Mouse (Mus musculus) MEL (cell line): ENCODE measurements around the gene Cdh23. TPM values are rescaled to one million over a fixed set of nuclear protein-coding genes. Genes with fewer than 3 reads are reported as not detected.

ENCODE experiments used
- DNase-seq: peaks from one replicate; pipeline ENCODE4 v3.0.0; 2011; ENCODE audit warnings: low read depth, low spot score
- H3K27ac ChIP-seq: 2 replicates; pipeline ENCODE4 v1.5.1; 2012; ENCODE audit warnings: low read depth, mild to moderate bottlenecking, control low read depth, low read length, moderate library complexity; ENCODE audit not compliant: control insufficient read depth
- H3K27me3 ChIP-seq, 2 experiments: fragments of 150-350 bp in 1 of 2; sonication (generic) in 1 of 2; 2 replicates each; pipeline ENCODE4 v1.6.1; 2012; ENCODE audit warnings: low read length in 2 of 2, mild to moderate bottlenecking in 2 of 2, improper control_type of control experiment in 1 of 2, moderate library complexity in 1 of 2; ENCODE audit not compliant: insufficient read depth in 2 of 2, control insufficient read depth in 1 of 2
- H3K36me3 ChIP-seq, 2 experiments: 2 replicates each; pipeline ENCODE4 v1.6.1; 2012 to 2014; ENCODE audit warnings: low read length in 2 of 2, improper control_type of control experiment in 1 of 2, inconsistent platforms in 1 of 2, mild to moderate bottlenecking in 1 of 2; ENCODE audit not compliant: insufficient read depth in 2 of 2, control insufficient read depth in 1 of 2
- H3K4me1 ChIP-seq, 2 experiments: fragments of 150-350 bp in 1 of 2; sonication (generic) in 1 of 2; 2 replicates each; pipeline ENCODE4 v1.6.1; 2012; ENCODE audit warnings: low read length in 2 of 2, improper control_type of control experiment in 1 of 2, mild to moderate bottlenecking in 1 of 2; ENCODE audit not compliant: insufficient read depth in 2 of 2, control insufficient read depth in 1 of 2
- H3K4me3 ChIP-seq, 2 experiments: fragments of 150-350 bp in 1 of 2; sonication (generic) in 1 of 2; 2 replicates each; pipeline ENCODE4 v1.5.1; 2012; ENCODE audit warnings: low read depth in 2 of 2, low read length in 2 of 2, mild to moderate bottlenecking in 2 of 2, moderate library complexity in 2 of 2, control low read depth in 1 of 2, improper control_type of control experiment in 1 of 2; ENCODE audit not compliant: control insufficient read depth in 1 of 2, insufficient read depth in 1 of 2
- H3K79me2 ChIP-seq: 2 replicates; pipeline ENCODE4 v1.6.1; 2012; ENCODE audit warnings: mild to moderate bottlenecking, low read length, moderate library complexity; ENCODE audit not compliant: control insufficient read depth, poor library complexity, insufficient read depth
- H3K9ac ChIP-seq: 2 replicates; pipeline ENCODE4 v1.6.1; 2012; ENCODE audit warnings: low read depth, mild to moderate bottlenecking, control low read depth, low read length, moderate library complexity; ENCODE audit not compliant: control insufficient read depth, poor library complexity, severe bottlenecking
- H3K9me3 ChIP-seq: fragments of 150-350 bp; sonication (generic); replicated peaks from 2 replicates; pipeline ENCODE4 v1.6.1; 2012; ENCODE audit warnings: mild to moderate bottlenecking, low read length, improper control_type of control experiment, moderate library complexity; ENCODE audit not compliant: insufficient read depth
- CHD2 ChIP-seq: IDR thresholded peaks from 2 replicates; pipeline ENCODE4 v1.6.1; 2011; ENCODE audit warnings: low read length, improper control_type of control experiment
- CTCF ChIP-seq, 3 experiments: IDR thresholded peaks in 2 of 3; conservative IDR thresholded peaks in 1 of 3; 2 replicates each; pipeline ENCODE4 v1.5.1; 2011 to 2012; ENCODE audit warnings: low read length in 3 of 3, low read depth in 2 of 3, mild to moderate bottlenecking in 2 of 3, improper control_type of control experiment in 1 of 3, inconsistent platforms in 1 of 3, mixed read lengths in 1 of 3, moderate library complexity in 1 of 3; ENCODE audit not compliant: control insufficient read depth in 1 of 3, insufficient read depth in 1 of 3, poor library complexity in 1 of 3, severe bottlenecking in 1 of 3
- ETS1 ChIP-seq: IDR thresholded peaks from 2 replicates; pipeline ENCODE4 v1.6.1; 2012; ENCODE audit warnings: low read depth, mild to moderate bottlenecking, inconsistent platforms, low read length, improper control_type of control experiment, moderate library complexity
- GABPA ChIP-seq: IDR thresholded peaks from 2 replicates; pipeline ENCODE4 v1.6.1; 2012; ENCODE audit warnings: low read depth, mild to moderate bottlenecking, inconsistent platforms, low read length, improper control_type of control experiment, moderate library complexity
- GATA1 ChIP-seq: IDR thresholded peaks from 2 replicates; pipeline ENCODE4 v1.6.1; 2011; ENCODE audit warnings: low read depth, low read length, improper control_type of control experiment
- HCFC1 ChIP-seq: IDR thresholded peaks from 2 replicates; pipeline ENCODE4 v1.6.1; 2012; ENCODE audit warnings: low read depth, mild to moderate bottlenecking, inconsistent platforms, low read length, improper control_type of control experiment, moderate library complexity
- JUND ChIP-seq: IDR thresholded peaks from 2 replicates; pipeline ENCODE4 v1.6.1; 2011; ENCODE audit warnings: low read depth, mild to moderate bottlenecking, improper control_type of control experiment, low read length
- KAT2A ChIP-seq: conservative IDR thresholded peaks from 2 replicates; pipeline ENCODE4 v1.6.1; 2012; ENCODE audit warnings: low read depth, low read length, improper control_type of control experiment, inconsistent platforms
- MAFK ChIP-seq: IDR thresholded peaks from 2 replicates; pipeline ENCODE4 v1.6.1; 2011; ENCODE audit warnings: low read depth, mild to moderate bottlenecking, low read length, improper control_type of control experiment, borderline replicate concordance
- MEF2A ChIP-seq: IDR thresholded peaks from 2 replicates; pipeline ENCODE4 v1.6.1; 2014; ENCODE audit warnings: low read depth, mild to moderate bottlenecking, inconsistent platforms, low read length, improper control_type of control experiment; ENCODE audit not compliant: poor library complexity, insufficient replicate concordance, severe bottlenecking; ENCODE audit errors: extremely low read depth
- MXI1 ChIP-seq: IDR thresholded peaks from 2 replicates; pipeline ENCODE4 v1.6.1; 2011; ENCODE audit warnings: mild to moderate bottlenecking, low read depth, low read length, improper control_type of control experiment
- MYB ChIP-seq: IDR thresholded peaks from 2 replicates; pipeline ENCODE4 v1.6.1; 2011; ENCODE audit warnings: mild to moderate bottlenecking, low read depth, low read length, improper control_type of control experiment
- MYC ChIP-seq: IDR thresholded peaks from 2 replicates; pipeline ENCODE4 v1.6.1; 2011; ENCODE audit warnings: low read depth, mild to moderate bottlenecking, low read length, improper control_type of control experiment, moderate library complexity
- NELFE ChIP-seq: IDR thresholded peaks from 2 replicates; pipeline ENCODE4 v1.6.1; 2011; ENCODE audit warnings: low read depth, low read length, improper control_type of control experiment
- NRF1 ChIP-seq: IDR thresholded peaks from 2 replicates; pipeline ENCODE4 v1.6.1; 2014; ENCODE audit warnings: low read depth, mild to moderate bottlenecking, inconsistent platforms, low read length, improper control_type of control experiment, moderate library complexity; ENCODE audit not compliant: poor library complexity, insufficient read depth, severe bottlenecking
- POLR2A ChIP-seq, 2 experiments: IDR thresholded peaks; 2 replicates each; pipeline ENCODE4 v1.6.1; 2011 to 2012; ENCODE audit warnings: low read length in 2 of 2, mild to moderate bottlenecking in 2 of 2, control low read depth in 1 of 2, improper control_type of control experiment in 1 of 2, low read depth in 1 of 2, moderate library complexity in 1 of 2; ENCODE audit not compliant: control insufficient read depth in 1 of 2, insufficient read depth in 1 of 2, poor library complexity in 1 of 2
- POLR2AphosphoS2 ChIP-seq: IDR thresholded peaks from 2 replicates; pipeline ENCODE4 v1.6.1; 2011; ENCODE audit warnings: low read length, improper control_type of control experiment
- POLR2AphosphoS5 ChIP-seq: IDR thresholded peaks from 2 replicates; pipeline ENCODE4 v1.6.1; 2012; ENCODE audit warnings: low read depth, borderline replicate concordance, mild to moderate bottlenecking, inconsistent platforms, low read length, moderate library complexity, mixed read lengths
- TAL1 ChIP-seq: IDR thresholded peaks from 2 replicates; pipeline ENCODE4 v1.6.1; 2012; ENCODE audit warnings: mild to moderate bottlenecking, inconsistent platforms, low read length, moderate library complexity, mixed read lengths
- TCF12 ChIP-seq: IDR thresholded peaks from 2 replicates; pipeline ENCODE4 v1.6.1; 2014; ENCODE audit warnings: low read depth, mild to moderate bottlenecking, inconsistent platforms, low read length, improper control_type of control experiment, moderate library complexity
- UBTF ChIP-seq: IDR thresholded peaks from 2 replicates; pipeline ENCODE4 v1.6.1; 2012; ENCODE audit warnings: low read depth, mild to moderate bottlenecking, inconsistent platforms, low read length, improper control_type of control experiment, moderate library complexity, borderline replicate concordance; ENCODE audit not compliant: insufficient read depth
- USF1 ChIP-seq: IDR thresholded peaks from 2 replicates; pipeline ENCODE4 v1.6.1; 2014; ENCODE audit warnings: low read depth, mild to moderate bottlenecking, inconsistent platforms, low read length, improper control_type of control experiment, moderate library complexity
- ZC3H11A ChIP-seq: IDR thresholded peaks from 2 replicates; pipeline ENCODE4 v1.6.1; 2012; ENCODE audit warnings: low read depth, mild to moderate bottlenecking, inconsistent platforms, low read length, improper control_type of control experiment
- ZNF384 ChIP-seq: IDR thresholded peaks from 2 replicates; pipeline ENCODE4 v1.6.1; 2012; ENCODE audit warnings: low read depth, mild to moderate bottlenecking, inconsistent platforms, low read length, improper control_type of control experiment
- polyA plus RNA-seq, 2 experiments: library from polyadenylated mRNA; stranded (reverse) in 1 of 2; unstranded in 1 of 2; fragments of >175 nt in 1 of 2; fragments of >200 nt in 1 of 2; gene quantifications; 2 replicates each; pipeline versions ENCODE4 v1.2.1 to v1.2.4; 2012; ENCODE audit warnings: low replicate concordance in 2 of 2, low read depth in 1 of 2; ENCODE audit not compliant: insufficient read length in 2 of 2, insufficient read depth in 1 of 2, missing spikeins in 1 of 2
- total RNA-seq: library from RNA; depleted of rRNA; stranded (reverse); fragments of 300-350 nt; gene quantifications from 2 replicates; pipeline ENCODE4 v1.2.3, GENCODE M21; 2012

Cdh23 gene
- total and polyA plus RNA-seq, 3 experiments = 0.04 TPM; not detected in 2

- Histone ChIP-seq H3K9me3 (no peaks in the 10 kb centered on the region), H3K27me3 (no peaks in the 10 kb centered on the region), H3K79me2 (peaks cover 78% of the 10 kb centered on the region), H3K9ac (peak overlapping the region; percentile 61), H3K36me3 (peaks cover 0 to 61% of the 10 kb centered on the region in 2 experiments; a peak in 2 of 4 replicates), H3K27ac (peak overlapping the region; percentile 96), H3K4me3 (peak overlapping the region in 1 of 2 experiments; percentile 64; a peak in 2 of 4 replicates), H3K4me1 (peaks cover 17 to 80% of the 10 kb centered on the region in 2 experiments)
- DNase-seq = no peak
- TF ChIP-seq UBTF (no peak), JUND (no peak), MAFK (no peak), POLR2AphosphoS5 (no peak), GABPA (no peak), MEF2A (no peak), POLR2A (IDR thresholded peaks at IDR 0.05; ENCODE audit: control insufficient read depth in 1 of 2, insufficient read depth in 1 of 2, low read depth in 1 of 2, low read length in 2 of 2, poor library complexity in 1 of 2) (no peak), CHD2 (no peak), HCFC1 (no peak), MXI1 (no peak)
Measured at GRCm38 (mm10) chr10:60285183-60285582, 411.1 kb downstream of the Cdh23 start.

- Histone ChIP-seq H3K4me1 (peaks cover 19 to 79% of the 10 kb centered on the region in 2 experiments), H3K9ac (peak overlapping the region; percentile 61), H3K27ac (peak overlapping the region; percentile 96), H3K27me3 (no peaks in the 10 kb centered on the region), H3K9me3 (no peaks in the 10 kb centered on the region), H3K4me3 (peak overlapping the region; percentile 40 to 64), H3K79me2 (peaks cover 78% of the 10 kb centered on the region), H3K36me3 (peaks cover 0 to 58% of the 10 kb centered on the region in 2 experiments; a peak in 2 of 4 replicates)
- no peak for DNase-seq
- TF ChIP-seq POLR2A (IDR thresholded peaks at IDR 0.05; ENCODE audit: control insufficient read depth in 1 of 2, insufficient read depth in 1 of 2, low read depth in 1 of 2, low read length in 2 of 2, poor library complexity in 1 of 2) (no peak), MYC (no peak), JUND (no peak), TAL1 (no peak), POLR2AphosphoS5 (no peak), CHD2 (no peak)
Measured at GRCm38 (mm10) chr10:60284676-60285111, 411.6 kb downstream of the Cdh23 start.

GRCm38 (mm10) chr10:60284248-60284647, 412.0 kb downstream of the Cdh23 start:
- peaks cover 17 to 79% of the 10 kb centered on the region in 2 experiments for H3K4me1 ChIP-seq
- no peaks in the 10 kb centered on the region for H3K27me3 ChIP-seq
- H3K9ac ChIP-seq = peak overlapping the region; percentile 61
- peak; percentile 93 for DNase-seq
- peaks cover 80% of the 10 kb centered on the region for H3K79me2 ChIP-seq
- peaks cover 0 to 56% of the 10 kb centered on the region in 2 experiments; a peak in 2 of 4 replicates for H3K36me3 ChIP-seq
- H3K4me3 ChIP-seq = peak overlapping the region; percentile 40 to 64
- no peaks in the 10 kb centered on the region for H3K9me3 ChIP-seq
- peak overlapping the region; percentile 96 for H3K27ac ChIP-seq
- TF ChIP-seq ZNF384 (no peak), MXI1 (peak; percentile 85), CTCF (IDR thresholded peaks at IDR 0.05 in 2 of 3, conservative IDR thresholded peaks at IDR 0.05 in 1 of 3; ENCODE audit: control insufficient read depth in 1 of 3, insufficient read depth in 1 of 3, low read depth in 2 of 3, low read length in 3 of 3, poor library complexity in 1 of 3, severe bottlenecking in 1 of 3) (no peak), JUND (no peak), ZC3H11A (no peak), KAT2A (no peak), NELFE (no peak), POLR2AphosphoS2 (no peak), TCF12 (peak; percentile 85), USF1 (no peak), NRF1 (no peak), MYC (peak; percentile 80), MYB (no peak), GATA1 (peak; percentile 87), MAFK (peak; percentile 58; the same call in 1 of the 2 replicates), ETS1 (peak; percentile 88), TAL1 (peak; percentile 79)
